Mouse (Mus musculus) skeletal muscle tissue, adult 2 months (tissue): ENCODE results near the gene Slc13a3.
A peak's percentile ranks its signal among the peaks of the same experiment; 100 is the strongest.

Source experiments
- DNase-seq: peaks from one replicate; pipeline ENCODE4 v3.0.0-alpha.2; 2012; ENCODE audit warnings: low read depth, low spot score

The Slc13a3 gene

DNA sequence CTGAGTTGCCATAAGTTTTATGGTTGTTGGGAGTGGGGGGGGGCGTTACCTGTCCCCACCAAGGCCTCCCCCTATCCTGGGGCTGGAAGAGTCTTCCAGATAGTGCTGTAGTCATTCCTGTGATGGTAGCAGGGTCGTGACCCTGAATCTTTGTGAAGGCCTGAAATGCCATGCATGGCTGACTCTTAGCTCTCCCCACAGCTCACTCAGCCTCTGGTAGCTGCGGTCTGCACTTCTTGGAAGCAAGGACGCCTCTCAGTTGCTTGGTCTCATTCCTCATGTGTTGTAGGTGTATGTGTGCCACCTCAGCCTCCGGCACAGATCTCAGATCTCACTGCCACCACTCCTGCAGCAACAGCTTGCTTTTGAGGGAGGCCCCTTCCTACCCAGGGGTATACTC, 2.8 kb upstream of the Slc13a3 start:
- no peak for DNase-seq

GRCm38 (mm10) chr2:165475412-165475811, 2.4 kb upstream of the Slc13a3 start:
- no peak for DNase-seq

GRCm38 (mm10) chr2:165471943-165472342, 1.1 kb downstream of the Slc13a3 start:
- DNase-seq, result no peak

DNA sequence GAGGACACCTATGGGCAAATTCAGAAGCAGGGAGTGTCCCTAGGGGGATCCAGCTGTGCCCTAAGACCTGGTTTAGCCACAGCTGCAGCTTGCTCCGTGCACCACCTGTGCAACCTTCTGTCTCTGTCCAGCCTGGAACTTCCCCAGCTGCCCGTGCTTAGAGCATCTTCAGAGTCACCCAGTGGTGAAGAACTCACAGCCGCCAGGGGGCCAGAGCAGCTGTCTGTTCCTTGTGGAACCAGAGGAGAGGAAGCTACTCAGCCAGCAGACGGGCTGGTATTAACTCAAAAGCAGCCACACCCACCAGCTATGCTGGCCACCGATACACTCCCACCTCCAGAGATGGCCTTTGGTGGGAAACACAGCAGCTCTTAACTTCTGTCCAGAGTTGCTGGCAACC, 2.9 kb downstream of the Slc13a3 start:
- no peak for DNase-seq

- DNase-seq, result no peak
These were observed 5.1 kb downstream of the Slc13a3 start for GRCm38 (mm10) chr2:165467824-165468452.

DNA sequence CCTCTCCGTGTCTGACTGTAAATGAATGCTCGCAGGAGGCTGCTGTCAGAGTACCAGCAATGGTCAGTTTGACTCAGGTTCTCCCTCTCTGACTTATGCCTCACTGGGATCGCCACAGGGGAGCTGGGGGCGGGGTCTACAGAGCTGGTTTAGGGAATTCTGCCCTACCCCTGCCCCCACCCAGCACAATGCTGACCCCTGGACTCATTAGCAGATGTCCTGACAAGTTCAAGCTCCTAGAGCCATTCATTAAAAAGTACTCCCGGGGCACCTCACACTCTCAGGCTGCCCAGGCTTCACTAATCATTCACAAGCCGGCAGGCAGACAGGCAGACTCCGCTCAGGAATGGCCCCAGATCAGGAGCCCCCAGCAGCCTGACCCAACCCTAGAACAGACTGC, 13.4 kb downstream of the Slc13a3 start:
- DNase-seq, result no peak

DNA sequence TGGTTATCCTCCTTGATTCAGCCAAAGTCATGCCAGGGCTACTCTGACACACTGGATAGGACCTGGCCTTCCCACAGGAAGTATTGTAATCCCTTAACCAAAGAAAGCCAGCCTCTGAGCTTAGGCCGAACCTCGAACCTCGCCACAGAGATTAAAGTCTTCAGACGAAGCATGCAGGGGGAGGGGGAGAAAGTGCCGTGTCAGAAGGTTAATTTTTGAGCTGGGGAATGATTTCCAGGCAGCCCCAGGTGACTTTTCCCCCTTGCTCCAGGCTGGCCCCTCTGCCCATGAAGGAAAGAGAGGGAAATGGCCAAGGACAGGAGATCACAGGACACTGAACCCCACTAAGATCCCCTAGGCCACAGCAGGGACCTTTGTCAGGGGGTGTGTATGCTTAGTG, 14.8 kb downstream of the Slc13a3 start:
- no peak for DNase-seq

GRCm38 (mm10) chr2:165456710-165457109, 16.3 kb downstream of the Slc13a3 start:
- DNase-seq, result no peak

DNA sequence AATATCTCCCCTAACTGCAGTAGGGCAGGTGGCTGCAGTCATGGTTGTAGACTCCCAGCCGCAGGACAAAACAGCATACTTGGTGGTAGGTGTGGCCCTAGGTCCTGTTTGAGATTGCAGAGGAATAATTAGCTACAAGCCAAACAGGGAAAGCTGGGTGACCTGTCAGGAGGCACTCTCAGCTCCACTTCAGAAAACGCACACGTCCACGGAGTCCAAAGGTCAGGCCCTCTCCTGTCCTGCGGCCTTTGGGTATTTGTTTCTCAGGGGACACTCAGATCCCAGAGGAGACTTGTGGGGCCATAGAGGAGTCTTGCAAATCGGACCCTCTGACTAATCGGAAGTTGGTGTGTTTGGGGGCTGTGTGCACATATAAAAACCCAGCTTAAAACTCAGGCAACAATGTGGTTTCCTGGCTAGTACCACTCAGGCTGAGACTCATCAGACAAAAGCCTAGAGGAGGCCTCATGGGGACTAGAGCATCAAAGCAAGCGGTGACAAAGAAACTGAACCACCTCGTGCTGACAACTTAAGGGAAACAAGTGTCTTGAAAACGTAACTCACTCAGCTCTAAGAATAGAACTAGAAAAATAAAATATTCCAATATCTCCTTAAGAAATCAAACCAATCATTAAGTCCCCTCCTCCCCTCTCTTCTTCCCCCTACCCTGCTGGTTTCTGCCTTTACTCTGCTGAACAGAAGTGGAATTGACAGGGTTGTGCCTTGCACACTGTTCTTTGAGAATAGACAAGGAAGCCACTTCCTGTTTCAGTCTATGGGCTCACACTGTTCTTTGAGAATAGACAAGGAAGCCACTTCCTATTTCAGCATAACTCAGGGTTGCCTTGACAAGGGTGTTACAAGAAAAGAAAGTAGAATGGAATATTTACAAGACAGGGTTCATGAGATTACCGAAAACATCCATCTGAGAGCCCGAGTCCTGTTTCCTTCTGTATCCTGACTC, 20.0 kb downstream of the Slc13a3 start:
- DNase-seq, result peak; percentile 8

DNA sequence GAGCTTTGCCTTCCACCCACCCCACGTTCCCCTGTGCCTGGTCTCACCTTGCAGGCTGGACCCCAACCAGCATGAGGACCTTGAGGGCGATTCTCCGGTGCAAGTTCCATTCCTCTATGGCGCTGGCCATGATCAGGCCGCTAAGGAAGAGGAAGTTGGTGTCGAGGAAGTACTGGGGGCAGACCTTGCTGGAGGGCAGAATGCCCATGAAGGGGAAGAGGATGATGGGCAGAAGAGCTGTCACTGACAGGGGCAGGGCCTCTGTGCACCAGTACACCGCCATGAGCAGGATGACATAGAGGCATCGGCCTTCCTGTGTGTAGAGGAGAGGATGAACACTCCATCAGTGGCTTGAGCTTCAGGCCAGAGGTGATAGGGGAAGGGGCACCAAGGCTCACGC, 24.6 kb downstream of the Slc13a3 start:
- DNase-seq, result no peak

DNA sequence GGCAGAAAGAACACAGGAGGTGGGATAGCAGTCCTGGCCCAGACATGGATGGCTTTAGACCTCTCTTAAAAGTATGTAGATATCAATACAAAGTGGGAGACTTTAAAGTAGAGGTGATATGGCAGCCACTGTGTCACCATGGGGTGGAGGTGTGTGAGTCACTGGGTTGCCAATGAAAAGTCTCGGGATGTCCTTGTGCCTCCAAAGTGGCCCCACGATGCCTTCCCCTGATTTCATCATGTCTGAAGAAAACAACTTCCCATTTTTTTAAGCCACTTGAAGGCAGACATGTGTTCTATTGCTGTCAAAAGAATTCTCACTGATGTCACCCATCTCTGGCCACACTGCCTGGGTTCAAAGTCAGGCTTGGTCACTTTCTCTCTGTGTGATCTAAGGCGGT, 28.2 kb downstream of the Slc13a3 start:
- no peak for DNase-seq

DNA sequence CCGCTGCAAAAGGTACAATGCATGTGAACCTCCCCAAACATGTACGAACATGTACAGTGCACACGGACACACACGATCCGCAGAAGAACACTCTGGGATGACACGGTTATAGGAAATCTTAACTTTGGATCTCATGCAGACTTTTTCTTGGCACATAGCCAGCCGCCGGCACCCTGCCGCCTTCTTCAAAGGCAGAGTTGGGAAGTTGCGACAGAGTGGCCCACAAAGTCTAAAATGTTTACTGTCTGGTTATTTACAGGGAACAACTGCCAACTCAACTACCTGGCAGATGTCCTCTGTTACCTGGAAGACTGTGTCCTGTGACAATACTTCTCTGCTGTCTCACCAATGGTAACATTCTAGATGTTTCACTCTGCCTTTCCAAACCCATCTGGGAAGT, 30.0 kb downstream of the Slc13a3 start:
- DNase-seq, result no peak

- DNase-seq, result no peak
These were observed 31.4 kb downstream of the Slc13a3 start for GRCm38 (mm10) chr2:165441613-165442012.

- DNase-seq, result no peak
These were observed 33.4 kb downstream of the Slc13a3 start for GRCm38 (mm10) chr2:165439613-165440012.

DNA sequence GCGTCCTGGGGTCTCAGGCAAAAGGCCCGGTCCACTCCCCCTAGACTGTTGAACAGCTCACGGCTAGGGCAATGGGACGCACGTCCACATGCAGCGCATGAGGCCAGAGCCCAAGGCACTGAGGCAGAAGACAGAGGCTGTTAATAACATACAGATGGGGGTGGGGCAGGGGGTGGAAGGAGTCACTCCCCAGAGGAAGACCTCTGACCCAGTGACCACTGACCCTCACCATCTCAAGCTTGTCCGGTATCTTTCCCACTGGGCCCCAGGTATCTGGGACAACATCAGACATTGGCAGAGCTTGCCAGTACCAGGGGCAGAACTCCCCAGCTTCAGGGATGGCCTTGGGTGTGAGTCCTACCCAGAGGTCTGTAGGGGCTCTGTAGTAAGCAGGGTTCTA, 34.1 kb downstream of the Slc13a3 start:
- no peak for DNase-seq

DNA sequence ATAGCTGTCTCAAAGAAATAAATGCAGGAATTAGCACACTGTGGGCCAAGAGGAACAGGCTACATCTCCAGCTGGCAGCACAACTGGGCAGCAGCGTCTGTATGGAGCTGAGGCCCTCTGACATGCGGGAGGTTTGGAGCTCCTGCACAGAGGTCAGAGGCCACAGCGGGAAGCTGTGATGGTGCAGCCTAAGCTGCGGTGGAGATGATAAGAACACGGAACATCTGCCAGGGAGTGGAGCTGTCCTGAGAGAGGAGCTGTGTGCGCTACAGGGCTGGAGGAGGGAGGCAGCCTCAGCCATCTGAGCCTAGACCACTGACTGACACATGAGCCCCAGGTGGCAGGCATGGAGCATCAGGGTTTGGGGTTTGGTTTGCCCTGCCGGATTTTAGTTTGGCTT, 44.3 kb downstream of the Slc13a3 start:
- DNase-seq, result no peak

- DNase-seq, result no peak
These were observed 52.8 kb downstream of the Slc13a3 start for GRCm38 (mm10) chr2:165420195-165420594.

GRCm38 (mm10) chr2:165419670-165420111, 53.3 kb downstream of the Slc13a3 start:
- no peak for DNase-seq

DNA sequence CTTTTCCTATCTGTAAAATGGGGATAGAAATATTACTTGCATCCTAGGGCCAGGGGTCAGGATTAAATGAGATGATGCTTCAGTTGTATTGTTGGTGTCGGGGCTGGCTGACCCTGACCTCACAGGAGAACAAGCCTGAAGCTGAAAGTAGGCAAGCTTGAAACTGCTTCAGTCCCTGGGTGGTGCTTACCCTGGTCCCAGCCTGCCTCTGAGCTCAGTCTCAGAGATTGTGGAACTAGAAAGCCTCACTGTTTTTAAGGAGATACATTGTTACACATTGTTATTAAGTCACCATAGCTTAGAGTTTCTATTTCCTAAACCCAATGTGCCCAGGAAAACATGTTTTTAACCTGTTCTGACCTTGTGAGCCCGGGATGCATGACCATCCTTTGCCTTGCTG, 54.5 kb downstream of the Slc13a3 start:
- no peak for DNase-seq

- no peak for DNase-seq
These were observed 55.7 kb downstream of the Slc13a3 start for GRCm38 (mm10) chr2:165417291-165417690.

- no peak for DNase-seq
These were observed 57.2 kb downstream of the Slc13a3 start for GRCm38 (mm10) chr2:165415795-165416194.

GRCm38 (mm10) chr2:165415141-165415721, 57.8 kb downstream of the Slc13a3 start:
- no peak for DNase-seq

DNA sequence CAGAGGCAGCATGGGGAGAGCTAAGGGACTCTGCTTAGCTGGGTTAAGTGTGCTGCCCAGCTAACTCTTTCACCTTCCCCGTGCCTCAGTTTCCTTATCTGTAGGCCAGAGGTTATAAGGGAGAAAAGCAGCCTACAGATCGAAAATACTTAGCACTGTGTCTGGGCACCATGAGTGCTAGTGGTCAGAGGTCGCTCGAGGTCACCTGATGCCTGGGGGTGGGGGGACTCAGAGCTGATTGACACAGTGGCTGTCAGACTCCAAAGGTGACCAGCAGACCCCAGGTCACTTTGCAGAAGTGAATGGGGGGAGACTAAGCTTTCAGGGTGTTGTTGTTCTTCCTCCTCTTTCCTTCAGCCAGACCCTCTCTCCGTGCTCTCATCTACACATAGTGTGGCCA, 58.7 kb downstream of the Slc13a3 start:
- DNase-seq, result no peak
